Mouse (Mus musculus): ENCODE measurements around the gene Mgat3. TPM values are rescaled to one million over a fixed set of nuclear protein-coding genes. Genes with fewer than 3 reads are reported as not detected.
A peak's percentile ranks its signal among the peaks of the same experiment; 100 is the strongest.

The Mgat3 gene
- total and polyA plus RNA-seq, 2 experiments from 2014 or later = 9.9 to 65.6 TPM

- no peaks in the 10 kb centered on the region for H3K36me3 ChIP-seq (ENCODE audit: insufficient read depth)
- no peak overlapping the region for H3K4me2 ChIP-seq (ENCODE audit: low read depth)
- H3K27ac ChIP-seq (ENCODE audit: low read depth, low read length) = no peak overlapping the region
- H3K9me3 ChIP-seq (ENCODE audit: low read length) = no peaks in the 10 kb centered on the region
- H3K4me3 ChIP-seq (ENCODE audit: low read depth, low read length) = no peak overlapping the region
- no peaks in the 10 kb centered on the region for H3K4me1 ChIP-seq (ENCODE audit: insufficient read depth)
- no peak for TF ChIP-seq CTCF (IDR thresholded peaks at IDR 0.05; ENCODE audit: low read depth)
- no peaks in the 10 kb centered on the region for H3K27me3 ChIP-seq (ENCODE audit: insufficient read depth, low read length)
- no peak for ATAC-seq
- DNase-seq = no peak
- 73% methylated on average over 4 of the region's 4 CpGs for WGBS
- H3K9ac ChIP-seq = no peak overlapping the region
These were observed 16.6 kb downstream of the Mgat3 start for GRCm38 (mm10) chr15:80190075-80190474.

- ATAC-seq = no peak
- WGBS = 82% methylated on average over 8 of the region's 8 CpGs
These were observed 18.2 kb downstream of the Mgat3 start for GRCm38 (mm10) chr15:80191585-80192245.

GRCm38 (mm10) chr15:80192246-80192585 lies 18.7 kb downstream of the Mgat3 start:
- no peaks in the 10 kb centered on the region for H3K27me3 ChIP-seq (ENCODE audit: insufficient read depth, low read length)
- TF ChIP-seq CTCF (IDR thresholded peaks at IDR 0.05; ENCODE audit: low read depth) = no peak
- H3K9me3 ChIP-seq (ENCODE audit: low read length) = no peaks in the 10 kb centered on the region
- DNase-seq = no peak
- H3K4me3 ChIP-seq (ENCODE audit: low read depth, low read length) = no peak overlapping the region
- no peaks in the 10 kb centered on the region for H3K4me1 ChIP-seq (ENCODE audit: insufficient read depth)
- no peak for ATAC-seq
- H3K4me2 ChIP-seq (ENCODE audit: low read depth) = no peak overlapping the region
- no peak overlapping the region for H3K9ac ChIP-seq
- H3K27ac ChIP-seq (ENCODE audit: low read depth, low read length) = no peak overlapping the region
- 88% methylated on average over 5 of the region's 6 CpGs for WGBS
- no peaks in the 10 kb centered on the region for H3K36me3 ChIP-seq (ENCODE audit: insufficient read depth)

More at GRCm38 (mm10) chr15:80191585-80192245, 18.2 kb downstream of the Mgat3 start:
- Histone ChIP-seq H3K4me1 (ENCODE audit: insufficient read depth) (no peaks in the 10 kb centered on the region), H3K27me3 (ENCODE audit: insufficient read depth, low read length) (no peaks in the 10 kb centered on the region), H3K4me3 (ENCODE audit: low read depth, low read length) (no peak overlapping the region), H3K4me2 (ENCODE audit: low read depth) (no peak overlapping the region), H3K9ac (no peak overlapping the region), H3K9me3 (ENCODE audit: low read length) (no peaks in the 10 kb centered on the region), H3K27ac (ENCODE audit: low read depth, low read length) (no peak overlapping the region), H3K36me3 (ENCODE audit: insufficient read depth) (no peaks in the 10 kb centered on the region)
- TF ChIP-seq CTCF (IDR thresholded peaks at IDR 0.05; ENCODE audit: low read depth) = no peak
- DNase-seq = no peak

- Histone ChIP-seq H3K36me3 (ENCODE audit: insufficient read depth) (no peaks in the 10 kb centered on the region), H3K9ac (no peak overlapping the region), H3K9me3 (ENCODE audit: low read length) (no peaks in the 10 kb centered on the region), H3K4me2 (ENCODE audit: low read depth) (no peak overlapping the region), H3K4me1 (ENCODE audit: insufficient read depth) (no peaks in the 10 kb centered on the region), H3K27me3 (ENCODE audit: insufficient read depth, low read length) (no peaks in the 10 kb centered on the region), H3K27ac (ENCODE audit: low read depth, low read length) (no peak overlapping the region), H3K4me3 (ENCODE audit: low read depth, low read length) (no peak overlapping the region)
- 86% methylated on average over 7 of the region's 7 CpGs for WGBS
- no peak for TF ChIP-seq CTCF (IDR thresholded peaks at IDR 0.05; ENCODE audit: low read depth)
- no peak for DNase-seq
- no peak for ATAC-seq
These were observed 19.3 kb downstream of the Mgat3 start for GRCm38 (mm10) chr15:80192847-80193246.

- DNase-seq = no peak
These were observed 26.0 kb downstream of the Mgat3 start for GRCm38 (mm10) chr15:80199556-80199955.

GRCm38 (mm10) chr15:80202111-80202775 lies 28.7 kb downstream of the Mgat3 start:
- no peaks in the 10 kb centered on the region for H3K9me3 ChIP-seq (ENCODE audit: low read length)
- no peak overlapping the region for H3K4me2 ChIP-seq (ENCODE audit: low read depth)
- no peak for TF ChIP-seq CTCF (IDR thresholded peaks at IDR 0.05; ENCODE audit: low read depth)
- H3K4me1 ChIP-seq (ENCODE audit: insufficient read depth) = no peaks in the 10 kb centered on the region
- WGBS = 65% methylated on average over 6 of the region's 6 CpGs
- no peak overlapping the region for H3K9ac ChIP-seq
- no peak overlapping the region for H3K4me3 ChIP-seq (ENCODE audit: low read depth, low read length)
- DNase-seq (peak; percentile 36), ATAC-seq (0 out of 2 replicates have a peak, but pooled peaks have one; percentile 8)
- H3K36me3 ChIP-seq (ENCODE audit: insufficient read depth) = no peaks in the 10 kb centered on the region
- H3K27me3 ChIP-seq (ENCODE audit: insufficient read depth, low read length) = no peaks in the 10 kb centered on the region
- H3K27ac ChIP-seq (ENCODE audit: low read depth, low read length) = no peak overlapping the region

More at GRCm38 (mm10) chr15:80199556-80199955, 26.0 kb downstream of the Mgat3 start:
- ATAC-seq = no peak
- no peak overlapping the region for H3K27ac ChIP-seq (ENCODE audit: low read depth, low read length)
- TF ChIP-seq CTCF (IDR thresholded peaks at IDR 0.05; ENCODE audit: low read depth) = no peak
- no peak overlapping the region for H3K4me2 ChIP-seq (ENCODE audit: low read depth)
- WGBS = 46% methylated on average over 2 of the region's 2 CpGs
- no peaks in the 10 kb centered on the region for H3K27me3 ChIP-seq (ENCODE audit: insufficient read depth, low read length)
- H3K36me3 ChIP-seq (ENCODE audit: insufficient read depth) = no peaks in the 10 kb centered on the region
- no peak overlapping the region for H3K4me3 ChIP-seq (ENCODE audit: low read depth, low read length)
- no peaks in the 10 kb centered on the region for H3K4me1 ChIP-seq (ENCODE audit: insufficient read depth)
- H3K9ac ChIP-seq = no peak overlapping the region
- no peaks in the 10 kb centered on the region for H3K9me3 ChIP-seq (ENCODE audit: low read length)

GRCm38 (mm10) chr15:80203406-80203805 lies 29.9 kb downstream of the Mgat3 start:
- Histone ChIP-seq H3K36me3 (ENCODE audit: insufficient read depth) (no peaks in the 10 kb centered on the region), H3K4me3 (ENCODE audit: low read depth, low read length) (no peak overlapping the region), H3K27me3 (ENCODE audit: insufficient read depth, low read length) (no peaks in the 10 kb centered on the region), H3K4me2 (ENCODE audit: low read depth) (no peak overlapping the region), H3K4me1 (ENCODE audit: insufficient read depth) (no peaks in the 10 kb centered on the region), H3K9ac (no peak overlapping the region), H3K27ac (ENCODE audit: low read depth, low read length) (no peak overlapping the region), H3K9me3 (ENCODE audit: low read length) (no peaks in the 10 kb centered on the region)
- 42% methylated on average over 4 of the region's 4 CpGs for WGBS
- ATAC-seq (no peak), DNase-seq (no peak)
- no peak for TF ChIP-seq CTCF (IDR thresholded peaks at IDR 0.05; ENCODE audit: low read depth)

Data from forebrain, postnatal 0 days (tissue).